Mouse (Mus musculus) brain, embryonic 14.5 days (tissue): ENCODE measurements around the gene Ylpm1.

ENCODE experiments used
- CTCF ChIP-seq: fragments of 200-500 bp; IDR thresholded peaks from 2 replicates; pipeline ENCODE4 v1.5.1; 2012; ENCODE audit warnings: inconsistent platforms, mild to moderate bottlenecking, moderate library complexity, borderline replicate concordance; ENCODE audit not compliant: insufficient read depth, insufficient read length; ENCODE audit errors: extremely low read depth
- POLR2A ChIP-seq: fragments of 200-500 bp; IDR thresholded peaks from 2 replicates; pipeline ENCODE4 v1.6.1; 2012; ENCODE audit warnings: mild to moderate bottlenecking, inconsistent platforms, borderline replicate concordance; ENCODE audit not compliant: poor library complexity, insufficient read depth, insufficient read length, severe bottlenecking; ENCODE audit errors: extremely low read depth

GRCm38 (mm10) chr12:84979264-84979862, 16.8 kb upstream of the Ylpm1 start:
- TF ChIP-seq POLR2A (no peak), CTCF (no peak)
